Mouse (Mus musculus) midbrain, embryonic 11.5 days (tissue): ENCODE data around the gene Banf1. TPM values are rescaled to one million over a fixed set of nuclear protein-coding genes. Genes with fewer than 3 reads are reported as not detected.
"Not testable (repeated sequence)": the region's sequence is repeated elsewhere in the genome, so short reads cannot be mapped to it uniquely, and the experiment has no call there.

ENCODE experiments used
- ATAC-seq: fragments of 200-750 bp; cut with Nextera tagmentation; 2 replicates; pipeline ENCODE4 v1.8.0; 2017; ENCODE audit warnings: moderate TSS enrichment, moderate library complexity; ENCODE audit not compliant: low FRiP score
- DNase-seq: peaks from one replicate; pipeline ENCODE4 v3.0.0; 2015; ENCODE audit warnings: low spot score; ENCODE audit errors: missing footprints
- H3K27ac ChIP-seq: fragments of 300-500 bp; sonication (generic); 2 replicates; pipeline ENCODE4 v1.5.1; 2014; ENCODE audit warnings: low read depth, low read length
- H3K27me3 ChIP-seq: fragments of 300-500 bp; sonication (generic); 2 replicates; pipeline ENCODE4 v1.6.1; 2014; ENCODE audit warnings: mild to moderate bottlenecking, low read length, moderate library complexity, mixed read lengths; ENCODE audit not compliant: control insufficient read depth, insufficient read depth
- H3K36me3 ChIP-seq: fragments of 300-500 bp; sonication (generic); 2 replicates; pipeline ENCODE4 v1.6.1; 2014; ENCODE audit warnings: mild to moderate bottlenecking, low read length, moderate library complexity, mixed read lengths; ENCODE audit not compliant: control insufficient read depth, insufficient read depth
- H3K4me1 ChIP-seq: fragments of 300-500 bp; sonication (generic); 2 replicates; pipeline ENCODE4 v1.6.1; 2014; ENCODE audit warnings: low read length; ENCODE audit not compliant: control insufficient read depth, insufficient read depth
- H3K4me2 ChIP-seq: fragments of 300-500 bp; sonication (generic); 2 replicates; pipeline ENCODE4 v1.6.1; 2014; ENCODE audit warnings: mild to moderate bottlenecking, moderate library complexity
- H3K4me3 ChIP-seq: fragments of 300-500 bp; sonication (generic); 2 replicates; pipeline ENCODE4 v1.5.1; 2014; ENCODE audit warnings: low read depth, low read length
- H3K9ac ChIP-seq: fragments of 300-500 bp; sonication (generic); 2 replicates; pipeline ENCODE4 v1.6.1; 2014; ENCODE audit warnings: low read length
- H3K9me3 ChIP-seq: fragments of 300-500 bp; sonication (generic); 2 replicates; pipeline ENCODE4 v1.6.1; 2016; ENCODE audit warnings: low read length; ENCODE audit not compliant: control insufficient read depth
- WGBS: fragments of 180-500 bp; shearing (Covaris S2); extraction: QIAGEN DNeasy Blood & Tissue Kit; methylation state at CpG from one replicate; pipeline ENCODE4 v1.1.7; 2014; 5-methylcytosine and 5-hydroxymethylcytosine counted together
- polyA plus RNA-seq: library from polyadenylated mRNA; unstranded; fragments of >200 nt; fragmentation: Nextera tagmentation; extraction: Ambion mirVana; gene quantifications from 2 replicates; pipeline ENCODE4 v1.2.1, GENCODE M21; 2014

Gene Banf1
- polyA plus RNA-seq: 477 and 512 TPM in 2 replicates

DNA sequence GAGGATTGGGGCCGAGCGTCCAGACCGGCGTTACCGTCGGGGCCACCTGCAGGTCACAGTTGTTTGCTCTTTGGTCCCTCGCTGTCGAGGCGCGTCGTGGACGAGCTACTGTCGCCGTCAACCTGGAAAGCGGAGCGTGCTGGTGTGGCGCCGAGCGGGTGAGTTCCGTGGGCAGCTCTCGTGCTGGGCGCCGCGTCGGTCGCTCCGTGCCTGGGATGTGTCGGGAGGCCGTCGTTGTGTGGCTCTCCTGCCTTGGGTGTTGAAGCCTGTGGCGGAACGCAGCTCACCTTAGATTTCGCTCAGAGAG lies at the start of gene Banf1:
TSS of gene Banf1 (minus strand) at position 116 of the 307 bp plus-strand sequence.
- Histone ChIP-seq H3K9me3 (no peaks in the 10 kb centered on the region), H3K9ac (peak within 1 kb of the TSS; percentile 76), H3K27ac (peak within 1 kb of the TSS; percentile 69), H3K36me3 (peaks cover 26% of the 10 kb centered on the region), H3K27me3 (no peaks in the 10 kb centered on the region), H3K4me3 (peak within 1 kb of the TSS; percentile 93), H3K4me2 (peak within 1 kb of the TSS; percentile 86), H3K4me1 (peaks cover 15% of the 10 kb centered on the region)
- ATAC-seq: no peak
- WGBS: under 1% methylated on average over 33 of the region's 33 CpGs
- no peak for DNase-seq

DNA sequence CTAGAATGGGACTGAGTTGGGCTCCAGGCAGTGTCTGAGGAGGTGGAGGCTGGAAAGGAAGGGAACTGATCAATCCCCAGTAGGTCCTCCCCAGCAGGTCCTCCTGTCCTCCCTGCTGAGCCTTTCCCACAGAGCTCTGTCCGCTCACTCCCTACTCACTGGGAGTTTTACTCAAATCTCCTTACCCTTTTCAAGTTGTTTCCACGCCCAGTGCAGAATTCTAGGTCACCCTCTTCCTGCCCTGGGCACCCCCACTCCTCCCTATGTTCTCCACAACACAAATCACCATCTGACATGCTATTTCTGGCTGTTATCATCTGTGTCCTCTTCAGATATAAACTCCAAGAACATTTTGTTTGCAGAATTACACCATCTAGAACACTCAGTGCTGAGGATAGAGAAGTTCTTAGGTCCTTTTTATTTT lies 47.6 kb upstream of the Banf1 start:
- Histone ChIP-seq H3K4me2 (no peak overlapping the region), H3K36me3 (no peaks in the 10 kb centered on the region), H3K4me1 (no peaks in the 10 kb centered on the region), H3K9me3 (no peaks in the 10 kb centered on the region), H3K9ac (no peak overlapping the region), H3K27me3 (no peaks in the 10 kb centered on the region), H3K4me3 (no peak overlapping the region), H3K27ac (no peak overlapping the region)
- ATAC-seq (no peak), DNase-seq (peak; percentile 37)
- 63% methylated on average over 2 of the region's 2 CpGs for WGBS

DNA sequence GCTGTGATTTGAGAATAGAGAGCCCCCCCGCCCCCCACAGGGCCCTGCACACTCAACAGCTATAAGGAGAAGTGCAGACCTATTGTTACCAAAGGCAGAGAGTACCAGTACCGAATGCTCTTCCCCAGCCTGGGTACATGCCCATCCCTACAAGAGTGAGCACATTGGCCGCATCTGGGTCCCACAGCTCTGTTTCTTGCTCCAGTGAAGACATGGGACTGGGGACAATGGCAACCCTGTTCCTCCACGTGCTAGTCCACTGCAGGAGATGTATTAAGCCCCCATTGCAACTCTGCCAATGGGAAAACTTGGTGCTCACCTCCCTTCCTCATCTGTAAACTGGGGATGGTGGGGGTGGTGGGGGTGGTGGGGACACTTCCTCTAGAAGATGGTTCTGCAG lies 46.9 kb upstream of the Banf1 start:
- DNase-seq (no peak), ATAC-seq (no peak)
- 71% methylated on average over 4 of the region's 4 CpGs for WGBS
- Histone ChIP-seq H3K9ac (no peak overlapping the region), H3K27ac (no peak overlapping the region), H3K4me3 (no peak overlapping the region), H3K4me1 (no peaks in the 10 kb centered on the region), H3K36me3 (no peaks in the 10 kb centered on the region), H3K4me2 (no peak overlapping the region), H3K27me3 (no peaks in the 10 kb centered on the region), H3K9me3 (no peaks in the 10 kb centered on the region)

DNA sequence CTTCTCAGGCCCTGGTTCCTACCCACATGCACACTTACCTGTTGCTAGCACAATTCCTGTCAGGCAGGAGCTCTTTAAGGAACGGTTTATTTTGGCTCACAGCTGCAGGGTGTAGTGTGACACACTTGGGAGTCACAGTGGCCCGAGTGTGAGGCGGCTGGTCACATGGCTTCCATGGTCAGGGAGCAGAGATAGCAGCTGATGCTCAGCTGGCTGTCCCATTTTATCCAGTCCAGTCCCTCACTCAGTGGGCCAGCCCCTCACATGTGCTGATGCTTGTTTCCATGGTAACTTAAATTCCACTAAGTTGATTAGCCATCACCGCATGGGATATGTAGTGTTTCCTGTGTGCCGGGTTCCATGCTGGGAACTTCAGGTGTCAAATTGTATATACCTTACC lies 45.0 kb upstream of the Banf1 start:
- H3K4me3 ChIP-seq: no peak overlapping the region
- no peak overlapping the region for H3K4me2 ChIP-seq
- no peak overlapping the region for H3K27ac ChIP-seq
- H3K9ac ChIP-seq: no peak overlapping the region
- no peaks in the 10 kb centered on the region for H3K9me3 ChIP-seq
- H3K36me3 ChIP-seq: no peaks in the 10 kb centered on the region
- 77% methylated on average over 5 of the region's 5 CpGs for WGBS
- ATAC-seq (no peak), DNase-seq (peak; percentile 82)
- H3K27me3 ChIP-seq: no peaks in the 10 kb centered on the region
- peaks cover 6% of the 10 kb centered on the region for H3K4me1 ChIP-seq

DNA sequence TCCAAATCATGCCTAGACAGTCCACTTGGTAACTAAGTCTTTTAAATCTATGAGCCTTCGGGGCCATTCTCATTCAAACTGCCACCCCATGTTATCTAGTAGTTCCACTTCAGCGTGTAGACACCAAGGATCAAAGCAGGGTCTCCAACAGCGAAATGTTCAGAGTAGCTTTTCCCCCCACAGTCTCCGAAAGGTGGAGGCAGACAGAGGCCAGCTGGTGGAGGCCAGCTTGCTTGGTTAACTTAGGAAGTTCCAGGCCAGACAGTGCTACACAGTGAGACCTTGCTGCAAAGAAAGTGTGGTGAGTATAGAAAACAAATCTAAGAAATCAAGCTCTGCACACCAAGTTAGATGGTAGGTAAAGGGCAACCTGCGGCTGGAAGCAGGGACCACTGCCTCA lies 43.7 kb upstream of the Banf1 start:
- Histone ChIP-seq H3K9me3 (no peaks in the 10 kb centered on the region), H3K27me3 (no peaks in the 10 kb centered on the region), H3K4me2 (no peak overlapping the region), H3K9ac (no peak overlapping the region), H3K4me1 (peaks cover 11% of the 10 kb centered on the region), H3K36me3 (no peaks in the 10 kb centered on the region), H3K4me3 (no peak overlapping the region), H3K27ac (no peak overlapping the region)
- no peak for ATAC-seq
- no peak for DNase-seq
- 91% methylated on average over 5 of the region's 5 CpGs for WGBS

DNA sequence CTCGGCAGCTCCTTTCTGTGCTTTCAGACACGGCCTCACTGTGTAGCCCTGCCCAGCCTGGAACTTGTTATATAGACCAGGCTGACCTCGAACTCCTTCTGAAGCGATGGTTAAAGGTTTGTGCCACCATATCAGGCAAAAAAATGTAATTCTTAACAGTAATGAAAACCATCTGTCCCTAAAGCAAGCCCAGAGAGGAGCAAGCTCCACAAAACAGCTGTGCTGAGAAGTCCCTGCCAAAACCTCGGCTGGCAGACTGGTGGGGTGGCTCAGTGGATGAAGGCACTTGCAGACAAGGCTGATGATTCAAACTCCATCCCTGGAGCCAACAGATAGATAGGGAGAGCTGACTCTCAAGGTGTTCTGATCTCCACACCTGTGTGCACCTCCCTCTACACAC lies 42.1 kb upstream of the Banf1 start:
- Histone ChIP-seq H3K4me1 (peaks cover 11% of the 10 kb centered on the region), H3K4me3 (no peak overlapping the region), H3K9me3 (no peaks in the 10 kb centered on the region), H3K4me2 (no peak overlapping the region), H3K9ac (no peak overlapping the region), H3K27ac (no peak overlapping the region), H3K36me3 (no peaks in the 10 kb centered on the region), H3K27me3 (no peaks in the 10 kb centered on the region)
- 75% methylated on average over 5 of the region's 5 CpGs for WGBS
- DNase-seq (peak; percentile 59), ATAC-seq (no peak)

DNA sequence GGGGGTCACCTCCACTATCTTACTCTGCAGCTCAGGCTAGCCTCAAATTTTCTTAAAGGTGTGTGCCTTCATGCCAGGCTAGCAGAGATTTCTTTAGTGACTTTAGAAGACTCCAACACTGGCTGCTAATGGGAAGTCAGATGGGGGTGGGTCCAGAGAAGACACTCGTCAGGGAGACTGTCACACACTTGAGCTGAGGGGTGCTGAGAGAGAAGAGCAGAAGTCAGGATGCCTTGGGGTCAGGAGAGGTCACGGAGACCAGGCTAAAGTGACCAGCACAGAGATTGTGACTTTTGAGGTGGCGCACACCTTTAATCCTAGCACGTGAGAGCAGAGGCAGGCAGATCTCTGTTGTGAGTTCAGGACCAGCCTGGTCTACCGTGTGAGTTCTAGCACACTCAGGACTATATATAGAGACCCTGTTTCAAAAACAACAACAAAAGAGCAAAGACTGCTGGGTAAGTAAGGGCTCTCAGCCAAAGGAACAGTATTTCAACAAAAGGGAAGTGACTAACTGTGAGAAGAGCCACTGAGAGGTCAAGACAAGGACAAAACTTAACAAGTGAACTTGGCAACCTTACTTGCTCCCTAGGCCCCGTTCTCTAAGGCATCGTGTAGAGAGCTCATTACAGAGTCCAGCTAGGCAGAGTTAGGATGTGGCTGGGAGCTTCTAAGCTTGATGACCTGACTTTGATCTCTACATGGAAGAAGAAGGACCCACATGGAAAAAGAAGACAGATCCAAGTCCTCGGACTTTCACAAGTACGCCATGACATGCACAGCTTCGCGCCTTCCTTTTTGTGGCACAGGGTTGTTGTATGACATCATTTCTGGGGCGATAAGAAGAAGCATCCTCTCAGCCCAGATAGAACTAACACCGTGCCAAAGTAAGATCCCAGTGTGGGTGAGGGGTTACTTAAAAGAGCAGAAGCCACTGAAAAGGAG lies 41.4 kb upstream of the Banf1 start:
- Histone ChIP-seq H3K4me3 (no peak overlapping the region), H3K9me3 (no peaks in the 10 kb centered on the region), H3K4me2 (no peak overlapping the region), H3K27ac (no peak overlapping the region), H3K36me3 (no peaks in the 10 kb centered on the region), H3K4me1 (peaks cover 11% of the 10 kb centered on the region), H3K9ac (no peak overlapping the region), H3K27me3 (no peaks in the 10 kb centered on the region)
- 91% methylated on average over 13 of the region's 13 CpGs for WGBS
- DNase-seq: peak; percentile 19
- no peak for ATAC-seq

DNA sequence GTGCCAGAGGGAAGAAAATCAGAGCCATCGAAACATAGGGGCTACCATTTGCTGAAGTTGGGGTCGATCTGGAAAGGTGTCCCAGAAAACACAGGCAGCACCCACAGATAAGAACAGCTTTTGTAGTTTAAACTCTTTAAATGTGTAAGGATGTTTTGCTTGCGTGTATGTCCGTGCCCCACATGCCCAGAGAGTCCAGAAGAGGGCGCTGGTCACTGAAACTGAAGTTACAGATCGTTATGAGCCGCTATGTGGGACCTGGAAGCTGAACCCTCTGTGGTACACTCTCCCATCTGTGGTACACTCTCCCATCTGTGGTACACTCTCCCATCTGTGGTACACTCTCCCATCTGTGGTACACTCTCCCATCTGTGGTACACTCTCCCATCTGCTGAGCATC lies 40.2 kb upstream of the Banf1 start:
- ATAC-seq: peak; percentile 41; the same call in 1 of the 2 replicates
- Histone ChIP-seq H3K27me3 (no peaks in the 10 kb centered on the region), H3K9ac (peak overlapping the region; percentile 76), H3K4me1 (peaks cover 11% of the 10 kb centered on the region), H3K4me3 (peak overlapping the region; percentile 53), H3K36me3 (no peaks in the 10 kb centered on the region), H3K27ac (peak overlapping the region; percentile 69), H3K4me2 (peak overlapping the region; percentile 79), H3K9me3 (no peaks in the 10 kb centered on the region)
- DNase-seq: peak; percentile 93
- 20% methylated on average over 7 of the region's 7 CpGs for WGBS

DNA sequence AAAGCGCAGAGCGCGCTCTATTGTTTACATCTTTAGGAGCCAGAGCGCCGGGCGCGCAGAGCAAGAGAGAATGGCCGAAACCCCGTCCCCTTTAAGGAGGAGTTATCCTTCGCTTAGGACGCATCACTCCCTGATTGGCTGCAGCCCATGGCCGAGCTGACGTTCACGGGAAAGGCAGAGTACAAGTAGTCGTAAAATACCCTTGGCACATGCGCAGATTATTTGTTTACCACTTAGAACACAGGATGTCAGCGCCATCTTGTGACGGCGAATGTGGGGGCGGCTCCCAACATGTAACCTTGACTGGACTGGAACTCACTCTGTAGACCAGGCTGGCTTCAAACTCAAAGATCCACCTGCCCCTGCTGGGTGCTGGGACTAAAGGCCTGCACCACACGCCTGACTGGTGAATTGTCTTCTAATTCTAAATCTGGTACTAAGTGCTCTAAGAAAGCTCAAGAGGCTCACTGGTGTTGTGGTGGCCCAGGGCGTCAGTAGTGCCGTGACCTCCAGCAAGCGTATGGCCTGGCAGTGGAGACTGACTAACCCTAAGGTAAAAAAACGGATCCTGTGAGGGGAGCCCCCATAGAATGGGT lies 39.7 kb upstream of the Banf1 start:
- Histone ChIP-seq H3K4me3 (peak overlapping the region; percentile 53), H3K27ac (peak overlapping the region; percentile 69), H3K4me1 (peaks cover 11% of the 10 kb centered on the region), H3K9ac (peak overlapping the region; percentile 76), H3K4me2 (peak overlapping the region; percentile 79)
- not testable (repeated sequence) for H3K36me3 ChIP-seq, H3K9me3 ChIP-seq, H3K27me3 ChIP-seq
- DNase-seq (peak; percentile 94), ATAC-seq (peak; percentile 86)
- whole genome bisulfite sequencing: 15% methylated on average over 21 of the region's 25 CpGs
